8 mouse cellular contexts compared by ENCODE assay signal in the genomic region with DNA sequence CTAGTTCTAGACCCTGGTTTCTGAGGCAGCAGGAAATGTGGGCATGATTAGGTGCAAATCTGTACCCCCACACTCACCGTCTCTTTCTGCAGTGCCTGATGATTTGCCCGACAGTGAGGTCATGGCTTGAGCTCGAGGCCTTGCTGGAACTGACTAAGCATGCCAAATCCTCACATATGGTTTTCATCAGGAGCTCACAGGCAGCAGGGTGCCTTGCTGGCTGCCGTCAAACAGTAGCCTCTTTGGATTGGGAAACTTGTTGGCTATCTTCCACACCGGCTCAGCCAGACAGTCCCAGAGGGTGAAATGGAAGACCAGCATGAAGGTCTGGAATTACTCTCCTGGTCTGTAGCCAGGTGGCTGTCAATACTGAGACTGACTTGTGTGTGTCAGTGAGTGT.
DNase-seq lines count a peak whose midpoint lies in the region; ATAC-seq and TF ChIP-seq lines count a peak whose summit lies in the region.

No protein-coding gene starts in this region.

- no peak overlapping the region for H3K4me3 ChIP-seq in liver, adult 2 months (ENCODE audit: insufficient read depth, low read depth, low read length)
- H3K4me3 ChIP-seq in liver, embryonic 12.5 days: no peak overlapping the region
- H3K4me3 ChIP-seq in lung, adult 2 months (replicated peaks; ENCODE audit: extremely low read depth, low read depth, low read length): no peak overlapping the region
- H3K4me3 ChIP-seq in stomach, postnatal 0 days (ENCODE audit: low read depth, low read length): no peak overlapping the region

- 0 out of 2 replicates have a peak, but pooled peaks cover 3% of the 10 kb centered on the region for H3K9me3 ChIP-seq in liver, embryonic 12.5 days (replicated peaks)
- H3K9me3 ChIP-seq in stomach, postnatal 0 days (ENCODE audit: control insufficient read depth, low read length): no peaks in the 10 kb centered on the region

- TF ChIP-seq CTCF in liver, adult 2 months (IDR thresholded peaks at IDR 0.05; ENCODE audit: low read depth, low read length): no peak
- TF ChIP-seq CTCF in lung, adult 2 months (IDR thresholded peaks at IDR 0.05; ENCODE audit: insufficient read depth, low read length): no peak
- no peak for TF ChIP-seq CTCF in stomach, postnatal 0 days (IDR thresholded peaks at IDR 0.05; ENCODE audit: low read depth)

- H3K9ac ChIP-seq in liver, adult 2 months (ENCODE audit: low read depth, low read length): no peak overlapping the region
- H3K9ac ChIP-seq in liver, embryonic 12.5 days: no peak overlapping the region
- no peak overlapping the region for H3K9ac ChIP-seq in stomach, postnatal 0 days (ENCODE audit: low read length)

- 57% methylated on average over 5 of the region's 5 CpGs for WGBS in liver, adult 2 months
- 61% methylated on average over 5 of the region's 5 CpGs for WGBS in liver, embryonic 12.5 days (ENCODE audit: insufficient replicate concordance)
- WGBS in lung, adult 2 months: 27% methylated on average over 5 of the region's 5 CpGs
- 29% methylated on average over 5 of the region's 5 CpGs for WGBS in stomach, postnatal 0 days

- no peaks in the 10 kb centered on the region for H3K79me2 ChIP-seq in liver, adult 2 months (ENCODE audit: control insufficient read depth, insufficient read depth, low read length)

- DNase-seq in liver, adult 2 months (ENCODE audit: extremely low read depth, low read depth, low spot score): peak; percentile 76
- DNase-seq in cerebellum, postnatal 36 days: peak; percentile 81 to 85
- peak; percentile 80 for DNase-seq in gastrocnemius, postnatal 25 days
- peak; percentile 67 for DNase-seq in hindlimb bud, embryonic 11.5 days (ENCODE audit: extremely low spot score, low read depth, low spot score)
- peak; percentile 7 for DNase-seq in lung, adult 2 months
- peak; percentile 31 for DNase-seq in stomach, postnatal 0 days (ENCODE audit: low spot score)
- no peak for DNase-seq in testis, postnatal 10 days (ENCODE audit: low spot score)

- 0 out of 2 replicates have a peak, but pooled peaks cover 2% of the 10 kb centered on the region for H3K4me1 ChIP-seq in liver, adult 2 months (ENCODE audit: control insufficient read depth, insufficient read depth, low read length)
- H3K4me1 ChIP-seq in liver, embryonic 12.5 days: no peaks in the 10 kb centered on the region
- no peaks in the 10 kb centered on the region for H3K4me1 ChIP-seq in lung, adult 2 months (ENCODE audit: control insufficient read depth, insufficient read depth, low read length)
- H3K4me1 ChIP-seq in stomach, postnatal 0 days (replicated peaks; ENCODE audit: control insufficient read depth, insufficient read depth): no peaks in the 10 kb centered on the region

- no peak overlapping the region for H3K27ac ChIP-seq in liver, adult 2 months (replicated peaks; ENCODE audit: insufficient read depth, low read depth, low read length)
- H3K27ac ChIP-seq in liver, embryonic 12.5 days: no peak overlapping the region
- no peak overlapping the region for H3K27ac ChIP-seq in stomach, postnatal 0 days (replicated peaks)

- TF ChIP-seq POLR2A in liver, adult 2 months (IDR thresholded peaks at IDR 0.05; ENCODE audit: extremely low read depth, insufficient read depth, low read length): no peak
- no peak for TF ChIP-seq POLR2A in lung, adult 2 months (IDR thresholded peaks at IDR 0.05; ENCODE audit: borderline replicate concordance, extremely low read depth, low read depth, low read length)

- H3K36me3 ChIP-seq in liver, adult 2 months (ENCODE audit: control insufficient read depth, insufficient read depth, low read length): no peaks in the 10 kb centered on the region
- H3K36me3 ChIP-seq in liver, embryonic 12.5 days: no peaks in the 10 kb centered on the region
- H3K36me3 ChIP-seq in stomach, postnatal 0 days (ENCODE audit: control insufficient read depth, insufficient read depth, low read length): no peaks in the 10 kb centered on the region

- no peaks in the 10 kb centered on the region for H3K27me3 ChIP-seq in liver, adult 2 months (ENCODE audit: control insufficient read depth, insufficient read depth, low read length)
- H3K27me3 ChIP-seq in liver, embryonic 12.5 days (replicated peaks): no peaks in the 10 kb centered on the region
- no peaks in the 10 kb centered on the region for H3K27me3 ChIP-seq in stomach, postnatal 0 days (ENCODE audit: control insufficient read depth, insufficient read depth, low read length)

- H3K4me2 ChIP-seq in liver, embryonic 12.5 days: no peak overlapping the region
- no peak overlapping the region for H3K4me2 ChIP-seq in stomach, postnatal 0 days (replicated peaks; ENCODE audit: low read depth)

- TF ChIP-seq EP300 in stomach, postnatal 0 days (optimal IDR thresholded peaks at IDR 0.05): no peak

- ATAC-seq in liver, embryonic 12.5 days: no peak
- peak; percentile 74; the same call in 1 of the 2 replicates for ATAC-seq in stomach, postnatal 0 days (ENCODE audit: low FRiP score, low TSS enrichment)
